Mouse (Mus musculus): ENCODE data around the gene Rin2.

Gene Rin2

GRCm38 (mm10) chr2:145824749-145825148, 149.7 kb downstream of the Rin2 start:
- no peak for DNase-seq (ENCODE audit: low spot score in 2 of 2)

- no peak for DNase-seq (ENCODE audit: low spot score in 2 of 2)
Observed at GRCm38 (mm10) chr2:145825221-145825620, 150.2 kb downstream of the Rin2 start.

GRCm38 (mm10) chr2:145827930-145828329, 152.9 kb downstream of the Rin2 start:
- DNase-seq (ENCODE audit: low spot score in 2 of 2): no peak

GRCm38 (mm10) chr2:145828603-145829002, 153.6 kb downstream of the Rin2 start:
- DNase-seq (ENCODE audit: low spot score in 2 of 2): no peak

GRCm38 (mm10) chr2:145829231-145829630, 154.2 kb downstream of the Rin2 start:
- no peak for DNase-seq (ENCODE audit: low spot score in 2 of 2)

GRCm38 (mm10) chr2:145830417-145830816, 155.4 kb downstream of the Rin2 start:
- DNase-seq (ENCODE audit: low spot score in 2 of 2): no peak

GRCm38 (mm10) chr2:145831949-145832835, 157.2 kb downstream of the Rin2 start:
- DNase-seq (ENCODE audit: low spot score in 2 of 2): peak in 1 of 2 experiments; percentile 41

GRCm38 (mm10) chr2:145832836-145833221, 157.8 kb downstream of the Rin2 start:
- DNase-seq (ENCODE audit: low spot score in 2 of 2): no peak

GRCm38 (mm10) chr2:145833341-145833740, 158.3 kb downstream of the Rin2 start:
- DNase-seq (ENCODE audit: low spot score in 2 of 2): peak in 1 of 2 experiments; percentile 33

GRCm38 (mm10) chr2:145835920-145836319, 160.9 kb downstream of the Rin2 start:
- DNase-seq (ENCODE audit: low spot score in 2 of 2): no peak

GRCm38 (mm10) chr2:145838675-145839074, 163.7 kb downstream of the Rin2 start:
- DNase-seq (ENCODE audit: low spot score in 2 of 2): no peak

GRCm38 (mm10) chr2:145839565-145840315, 164.7 kb downstream of the Rin2 start:
- no peak for DNase-seq (ENCODE audit: low spot score in 2 of 2)

- DNase-seq (ENCODE audit: low spot score in 2 of 2): no peak
Observed at GRCm38 (mm10) chr2:145840320-145840719, 165.3 kb downstream of the Rin2 start.

GRCm38 (mm10) chr2:145840910-145841870, 166.2 kb downstream of the Rin2 start:
- DNase-seq (ENCODE audit: low spot score in 2 of 2): no peak

- DNase-seq (ENCODE audit: low spot score in 2 of 2): no peak
Observed at GRCm38 (mm10) chr2:145843322-145843721, 168.3 kb downstream of the Rin2 start.

- no peak for DNase-seq (ENCODE audit: low spot score in 2 of 2)
Observed at GRCm38 (mm10) chr2:145846595-145846994, 171.6 kb downstream of the Rin2 start.

GRCm38 (mm10) chr2:145849170-145849905, 174.3 kb downstream of the Rin2 start:
- DNase-seq (ENCODE audit: low spot score in 2 of 2): peak in 1 of 2 experiments; percentile 56

GRCm38 (mm10) chr2:145850779-145851178, 175.8 kb downstream of the Rin2 start:
- peak in 1 of 2 experiments; percentile 64 for DNase-seq (ENCODE audit: low spot score in 2 of 2)

GRCm38 (mm10) chr2:145855831-145856230, 180.8 kb downstream of the Rin2 start:
- DNase-seq (ENCODE audit: low spot score in 2 of 2): no peak

GRCm38 (mm10) chr2:145857864-145858263, 182.8 kb downstream of the Rin2 start:
- DNase-seq (ENCODE audit: low spot score in 2 of 2): no peak

- DNase-seq (ENCODE audit: low spot score in 2 of 2): peak in 1 of 2 experiments; percentile 70
Observed at GRCm38 (mm10) chr2:145859442-145859931, 184.5 kb downstream of the Rin2 start.

Data from urinary bladder, postnatal 36 days (tissue).